Mouse (Mus musculus) heart, embryonic 15.5 days (tissue): ENCODE data around the gene Syt7. TPM values are rescaled to one million over a fixed set of nuclear protein-coding genes. Genes with fewer than 3 reads are reported as not detected.

ENCODE experiments used
- ATAC-seq: fragments of 200-750 bp; cut with Nextera tagmentation; replicated peaks from 2 replicates; pipeline ENCODE4 v1.8.0; 2017; ENCODE audit warnings: low read depth, moderate TSS enrichment; ENCODE audit not compliant: insufficient number of reproducible peaks, insufficient read depth, low FRiP score
- H3K27ac ChIP-seq: fragments of 300-500 bp; sonication (generic); 2 replicates; pipeline ENCODE4 v1.5.1; 2015; ENCODE audit warnings: mild to moderate bottlenecking, inconsistent platforms
- H3K27me3 ChIP-seq: fragments of 300-500 bp; sonication (generic); 2 replicates; pipeline ENCODE4 v1.6.1; 2015; ENCODE audit warnings: inconsistent platforms
- H3K36me3 ChIP-seq: fragments of 300-500 bp; sonication (generic); 2 replicates; pipeline ENCODE4 v1.6.1; 2015; ENCODE audit warnings: mild to moderate bottlenecking, inconsistent platforms
- H3K4me1 ChIP-seq: fragments of 300-500 bp; sonication (generic); replicated peaks from 2 replicates; pipeline ENCODE4 v1.6.1; 2015; ENCODE audit warnings: inconsistent platforms
- H3K4me2 ChIP-seq: fragments of 300-500 bp; sonication (generic); 2 replicates; pipeline ENCODE4 v1.6.1; 2015; ENCODE audit warnings: inconsistent platforms, mild to moderate bottlenecking, moderate library complexity
- H3K4me3 ChIP-seq: fragments of 300-500 bp; sonication (generic); 2 replicates; pipeline ENCODE4 v1.5.1; 2015; ENCODE audit warnings: mild to moderate bottlenecking, inconsistent platforms
- H3K9ac ChIP-seq: fragments of 300-500 bp; sonication (generic); 2 replicates; pipeline ENCODE4 v1.6.1; 2015; ENCODE audit warnings: mild to moderate bottlenecking, inconsistent platforms
- H3K9me3 ChIP-seq: fragments of 300-500 bp; sonication (generic); replicated peaks from 2 replicates; pipeline ENCODE4 v1.6.1; 2016; ENCODE audit warnings: inconsistent platforms
- WGBS: fragments of 180-500 bp; shearing (Covaris S2); methylation state at CpG from one replicate; pipeline ENCODE4 v1.1.7; 2015; ENCODE audit warnings: mixed read lengths; 5-methylcytosine and 5-hydroxymethylcytosine counted together
- polyA plus RNA-seq: library from polyadenylated mRNA; unstranded; fragments of >200 nt; fragmentation: Nextera tagmentation; extraction: Ambion mirVana; gene quantifications from 2 replicates; pipeline ENCODE4 v1.2.1, GENCODE M21; 2015

Gene Syt7
- polyA plus RNA-seq, 1 experiment from 2014 or later: 0.48 TPM

DNA sequence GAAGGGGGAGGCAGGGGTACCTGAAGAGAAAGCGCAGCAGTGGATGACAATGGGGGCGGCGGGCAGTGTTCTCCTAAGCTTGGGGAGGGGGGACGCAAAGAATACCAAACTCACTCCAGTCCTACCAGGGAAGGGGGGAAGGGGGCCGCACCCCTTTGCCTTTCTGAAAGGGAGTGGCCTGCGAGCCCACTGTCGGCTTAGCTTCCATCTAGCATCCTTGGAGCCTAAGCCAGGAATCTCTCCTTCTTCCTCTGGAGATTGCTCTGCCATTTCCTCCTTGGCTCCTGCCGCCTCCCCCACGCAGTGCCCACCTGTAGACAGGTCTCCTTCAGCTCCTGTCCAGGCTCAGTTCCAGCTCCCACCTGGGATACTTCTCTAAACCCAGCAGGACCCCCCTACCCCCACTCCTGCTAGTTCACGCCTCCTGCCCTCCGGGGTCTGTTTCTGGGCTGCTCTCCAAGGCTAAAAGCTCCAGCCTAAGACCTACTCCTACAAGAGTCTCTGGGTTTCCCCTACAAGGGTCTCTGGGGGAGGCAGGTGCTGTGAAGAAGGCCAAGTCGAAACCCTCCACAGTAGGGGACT is 1.3 kb downstream of the Syt7 start:
- peaks cover 59% of the 10 kb centered on the region for H3K27me3 ChIP-seq
- 17% methylated on average over 12 of the region's 12 CpGs for WGBS
- H3K27ac ChIP-seq: no peak overlapping the region
- no peak for ATAC-seq
- no peak overlapping the region for H3K9ac ChIP-seq
- peak overlapping the region; percentile 96 for H3K4me2 ChIP-seq
- H3K9me3 ChIP-seq: no peaks in the 10 kb centered on the region
- H3K36me3 ChIP-seq: no peaks in the 10 kb centered on the region
- H3K4me3 ChIP-seq: peak overlapping the region; percentile 65
- H3K4me1 ChIP-seq: peaks cover 23% of the 10 kb centered on the region

DNA sequence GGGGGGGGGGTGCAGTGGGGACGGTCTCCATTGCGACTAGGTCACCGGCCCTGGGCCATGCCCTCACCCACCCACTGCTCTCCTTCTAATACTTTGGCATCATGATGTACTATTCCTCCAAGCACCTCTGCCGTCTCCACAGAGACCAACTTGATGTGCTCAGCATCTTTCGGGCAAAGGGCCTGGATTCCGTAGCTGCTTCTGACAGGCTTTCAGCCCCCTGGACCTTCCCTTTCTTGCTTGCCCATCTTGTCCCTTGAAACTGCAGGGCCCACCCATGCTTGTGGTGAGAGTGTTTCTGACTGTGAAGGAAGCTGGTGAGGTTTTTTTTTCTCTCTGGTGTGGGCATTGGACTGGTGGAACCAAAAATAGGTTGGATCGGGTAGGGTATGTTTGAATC is 2.1 kb downstream of the Syt7 start:
- Histone ChIP-seq H3K27ac (no peak overlapping the region), H3K9me3 (no peaks in the 10 kb centered on the region), H3K4me2 (no peak overlapping the region), H3K4me3 (no peak overlapping the region), H3K9ac (no peak overlapping the region), H3K4me1 (peaks cover 23% of the 10 kb centered on the region), H3K36me3 (no peaks in the 10 kb centered on the region), H3K27me3 (peaks cover 53% of the 10 kb centered on the region)
- 76% methylated on average over 7 of the region's 7 CpGs for WGBS
- no peak for ATAC-seq

GRCm38 (mm10) chr19:10391995-10392394 is 3.1 kb downstream of the Syt7 start:
- H3K4me3 ChIP-seq: no peak overlapping the region
- H3K27me3 ChIP-seq: peaks cover 47% of the 10 kb centered on the region
- no peak overlapping the region for H3K4me2 ChIP-seq
- H3K36me3 ChIP-seq: no peaks in the 10 kb centered on the region
- peaks cover 23% of the 10 kb centered on the region for H3K4me1 ChIP-seq
- ATAC-seq: peak; percentile 40; the same call in 1 of the 2 replicates
- H3K27ac ChIP-seq: no peak overlapping the region
- no peaks in the 10 kb centered on the region for H3K9me3 ChIP-seq
- H3K9ac ChIP-seq: no peak overlapping the region
- WGBS: 24% methylated on average over 3 of the region's 3 CpGs

GRCm38 (mm10) chr19:10393471-10393870 is 4.6 kb downstream of the Syt7 start:
- no peak overlapping the region for H3K4me2 ChIP-seq
- no peak overlapping the region for H3K27ac ChIP-seq
- H3K4me1 ChIP-seq: peaks cover 25% of the 10 kb centered on the region
- no peak overlapping the region for H3K4me3 ChIP-seq
- no peak for ATAC-seq
- H3K36me3 ChIP-seq: no peaks in the 10 kb centered on the region
- 90% methylated on average over 6 of the region's 6 CpGs for WGBS
- H3K9me3 ChIP-seq: no peaks in the 10 kb centered on the region
- H3K27me3 ChIP-seq: peaks cover 36% of the 10 kb centered on the region
- H3K9ac ChIP-seq: no peak overlapping the region

DNA sequence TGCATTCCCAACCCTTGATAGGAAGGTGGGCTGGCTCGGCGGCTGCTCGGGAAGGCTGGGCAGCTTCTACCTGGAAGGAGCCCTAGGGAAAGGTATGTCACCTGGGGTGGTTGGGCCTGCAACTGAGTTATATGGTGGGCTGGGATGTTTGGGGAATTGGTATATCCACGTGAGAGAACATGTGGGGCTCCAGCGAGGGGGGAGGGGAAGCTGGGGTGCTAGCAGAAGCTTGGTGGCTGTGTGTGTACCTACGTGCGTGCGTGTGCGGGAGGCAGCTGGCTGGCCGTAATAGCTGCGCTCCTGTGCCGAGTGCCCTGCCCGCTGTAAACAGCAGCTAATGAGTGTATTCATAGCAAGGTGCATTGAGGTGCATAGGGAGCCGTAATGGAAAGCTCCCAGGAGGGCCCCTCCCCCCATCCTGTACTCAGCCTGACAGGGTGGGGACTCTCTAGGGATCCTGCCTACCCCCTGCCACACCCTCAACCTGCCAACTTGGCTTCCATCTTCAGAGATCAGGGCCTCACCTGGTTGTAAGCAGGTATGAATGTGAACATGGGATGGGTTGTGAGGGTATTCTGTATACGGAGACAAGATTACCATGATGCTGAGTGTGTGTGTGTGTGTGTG is 5.1 kb downstream of the Syt7 start:
- Histone ChIP-seq H3K4me3 (no peak overlapping the region), H3K27ac (no peak overlapping the region), H3K9me3 (no peaks in the 10 kb centered on the region), H3K9ac (no peak overlapping the region), H3K36me3 (no peaks in the 10 kb centered on the region), H3K4me2 (no peak overlapping the region), H3K4me1 (peaks cover 23% of the 10 kb centered on the region), H3K27me3 (peaks cover 36% of the 10 kb centered on the region)
- WGBS: 76% methylated on average over 15 of the region's 15 CpGs
- no peak for ATAC-seq

DNA sequence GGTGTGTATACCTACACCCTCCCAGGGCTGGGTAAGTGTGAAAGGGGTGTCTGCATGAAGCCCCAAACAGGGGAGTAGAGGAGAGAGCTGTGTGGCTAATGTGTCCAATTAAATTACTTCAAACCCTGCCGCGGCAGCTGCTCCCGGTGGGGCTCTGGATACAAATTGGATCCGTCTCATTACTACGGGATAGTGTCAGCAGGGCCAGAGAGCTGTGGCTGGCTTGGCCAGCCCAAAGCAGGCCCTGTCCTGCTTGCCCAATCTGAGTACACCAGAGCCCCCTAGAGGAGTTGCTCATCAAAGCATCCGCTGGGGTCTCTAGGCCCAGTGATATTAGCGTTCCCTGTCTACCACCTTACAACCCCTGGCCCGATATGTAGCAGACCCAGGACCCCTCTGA is 6.3 kb downstream of the Syt7 start:
- no peaks in the 10 kb centered on the region for H3K9me3 ChIP-seq
- ATAC-seq: no peak

DNA sequence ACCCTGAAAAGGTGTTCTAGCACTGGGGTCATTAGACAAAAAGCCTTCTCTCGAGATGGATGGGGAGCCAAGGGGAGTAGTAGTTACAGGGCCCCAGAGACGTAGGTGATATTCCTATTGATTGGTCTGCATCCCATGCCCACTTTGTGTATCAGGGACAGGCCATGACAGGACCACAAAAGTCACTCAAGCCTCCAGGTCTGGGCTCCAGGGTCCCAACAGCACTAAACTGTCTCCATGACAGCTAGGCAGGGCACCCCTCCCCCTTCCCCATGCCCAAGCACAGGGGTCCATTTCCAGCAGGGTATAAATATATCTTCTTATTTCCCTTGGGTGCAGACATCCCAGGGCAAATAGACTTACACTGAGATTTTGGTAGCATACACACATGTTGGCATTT is 8.1 kb downstream of the Syt7 start:
- H3K4me2 ChIP-seq: no peak overlapping the region
- no peaks in the 10 kb centered on the region for H3K9me3 ChIP-seq
- no peak overlapping the region for H3K9ac ChIP-seq
- H3K4me3 ChIP-seq: no peak overlapping the region
- H3K27ac ChIP-seq: no peak overlapping the region
- H3K27me3 ChIP-seq: peaks cover 11% of the 10 kb centered on the region
- H3K4me1 ChIP-seq: peaks cover 10% of the 10 kb centered on the region
- H3K36me3 ChIP-seq: no peaks in the 10 kb centered on the region
- ATAC-seq: no peak
- 68% methylated on average over 2 of the region's 2 CpGs for WGBS

More for the DNA sequence above, 6.3 kb downstream of the Syt7 start:
- Histone ChIP-seq H3K4me3 (no peak overlapping the region), H3K9ac (no peak overlapping the region), H3K27me3 (peaks cover 24% of the 10 kb centered on the region), H3K36me3 (no peaks in the 10 kb centered on the region), H3K27ac (no peak overlapping the region), H3K4me2 (no peak overlapping the region), H3K4me1 (peaks cover 13% of the 10 kb centered on the region)
- 33% methylated on average over 8 of the region's 8 CpGs for WGBS

DNA sequence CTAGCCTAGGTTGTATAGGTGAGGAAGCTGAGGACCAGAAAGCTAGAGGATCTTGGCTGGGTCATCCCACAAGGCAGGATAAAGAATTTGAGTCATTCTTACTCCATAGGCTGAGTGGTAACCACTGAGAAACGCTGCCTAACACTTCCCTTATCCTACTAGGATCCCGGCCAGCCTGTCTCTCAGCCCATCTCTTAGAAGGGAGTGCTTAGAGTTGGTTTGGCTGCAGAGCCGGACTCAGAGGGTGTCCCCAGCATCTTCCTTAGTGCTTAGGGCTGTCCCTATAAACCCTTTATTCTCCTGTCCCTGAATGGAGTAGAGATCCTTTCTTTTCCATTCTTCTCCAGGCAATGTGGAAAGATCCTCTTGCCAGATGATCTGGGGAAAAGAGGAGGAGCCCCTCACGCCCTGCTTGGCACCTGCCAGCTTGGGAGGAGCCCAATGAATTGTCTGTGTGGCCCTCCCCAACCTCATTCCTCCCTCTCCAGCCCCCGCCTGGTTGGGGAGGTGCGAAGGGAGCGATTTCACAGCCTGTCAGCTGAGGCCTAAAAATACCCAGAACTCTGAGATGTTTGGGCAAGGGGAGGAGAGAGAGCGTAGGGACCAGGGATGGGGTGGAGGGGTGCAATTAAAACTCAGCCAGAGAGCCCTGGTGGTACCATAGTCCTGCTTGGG is 8.7 kb downstream of the Syt7 start:
- WGBS: 21% methylated on average over 8 of the region's 8 CpGs
- no peak overlapping the region for H3K4me3 ChIP-seq
- no peaks in the 10 kb centered on the region for H3K9me3 ChIP-seq
- no peak overlapping the region for H3K27ac ChIP-seq
- H3K9ac ChIP-seq: no peak overlapping the region
- ATAC-seq: no peak
- no peak overlapping the region for H3K4me2 ChIP-seq
- H3K27me3 ChIP-seq: peaks cover 11% of the 10 kb centered on the region
- peaks cover 10% of the 10 kb centered on the region for H3K4me1 ChIP-seq
- no peaks in the 10 kb centered on the region for H3K36me3 ChIP-seq

DNA sequence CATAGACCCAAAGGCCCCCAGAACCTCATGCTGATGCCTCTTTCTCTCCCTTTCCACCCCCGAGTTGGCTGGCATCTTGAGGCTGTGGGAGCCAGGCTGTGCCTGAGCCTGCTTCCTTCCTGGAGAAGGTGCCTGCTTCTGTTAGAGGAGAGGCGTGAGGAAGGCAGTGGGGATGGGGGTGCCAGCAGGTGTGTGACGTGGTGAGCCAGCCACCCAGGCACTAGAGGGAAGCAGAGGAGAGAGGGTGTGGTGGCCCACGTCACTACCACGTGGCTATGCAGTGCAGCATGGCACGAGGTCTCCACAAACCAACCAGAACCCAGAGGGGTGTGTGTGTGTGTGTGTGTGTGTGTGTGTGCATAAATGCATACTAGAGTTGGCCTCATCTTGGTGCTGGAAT is 9.4 kb downstream of the Syt7 start:
- H3K4me2 ChIP-seq: no peak overlapping the region
- no peak for ATAC-seq
- H3K36me3 ChIP-seq: no peaks in the 10 kb centered on the region
- peaks cover 10% of the 10 kb centered on the region for H3K4me1 ChIP-seq
- no peaks in the 10 kb centered on the region for H3K9me3 ChIP-seq
- no peak overlapping the region for H3K4me3 ChIP-seq
- H3K9ac ChIP-seq: no peak overlapping the region
- H3K27ac ChIP-seq: no peak overlapping the region
- 55% methylated on average over 6 of the region's 6 CpGs for WGBS
- peaks cover 11% of the 10 kb centered on the region for H3K27me3 ChIP-seq

DNA sequence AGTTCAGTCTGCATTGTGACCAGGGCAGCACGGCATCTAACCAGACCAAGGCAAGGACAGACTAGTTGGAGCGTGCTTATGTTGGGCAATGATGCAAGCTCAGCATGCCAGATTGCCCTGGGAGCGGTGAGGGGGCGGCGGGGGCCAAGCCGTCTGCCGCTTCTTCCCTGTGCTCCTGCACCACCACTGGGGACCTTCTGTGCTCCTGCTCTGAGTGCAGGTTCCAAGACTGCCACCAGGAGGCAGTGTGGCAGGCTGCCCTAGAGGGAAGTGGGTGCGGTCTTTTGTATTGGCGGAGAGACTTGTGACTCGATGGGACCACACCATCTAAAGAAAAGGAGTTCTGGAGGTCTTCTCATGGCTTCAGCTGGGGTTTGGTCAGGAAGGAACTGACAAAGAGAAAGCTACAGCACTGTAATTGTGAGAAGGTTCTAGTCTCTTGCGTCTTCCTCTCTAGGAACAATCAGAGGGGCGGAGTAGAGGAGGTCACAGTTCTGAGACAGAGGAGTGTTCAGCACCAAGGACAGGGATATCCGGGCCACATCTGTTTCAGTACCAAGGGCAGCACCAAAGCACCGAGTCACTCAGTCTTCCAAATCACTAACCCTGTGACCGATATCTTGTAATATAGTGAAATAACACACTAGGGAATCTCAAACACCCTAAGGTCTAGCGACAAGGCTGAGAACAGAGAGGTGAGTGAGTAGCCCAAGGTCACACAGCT is 14.0 kb downstream of the Syt7 start:
- peaks cover 31% of the 10 kb centered on the region for H3K27me3 ChIP-seq
- H3K4me2 ChIP-seq: no peak overlapping the region
- no peaks in the 10 kb centered on the region for H3K36me3 ChIP-seq
- 0 out of 2 replicates have a peak, but pooled peaks have one; percentile 25 for ATAC-seq
- 20% methylated on average over 16 of the region's 16 CpGs for WGBS
- no peak overlapping the region for H3K4me3 ChIP-seq
- H3K4me1 ChIP-seq: peaks cover 5% of the 10 kb centered on the region
- no peaks in the 10 kb centered on the region for H3K9me3 ChIP-seq
- no peak overlapping the region for H3K9ac ChIP-seq
- no peak overlapping the region for H3K27ac ChIP-seq

- ATAC-seq: no peak
- Histone ChIP-seq H3K27me3 (peaks cover 31% of the 10 kb centered on the region), H3K4me2 (no peak overlapping the region), H3K27ac (no peak overlapping the region), H3K36me3 (no peaks in the 10 kb centered on the region), H3K4me1 (no peaks in the 10 kb centered on the region), H3K9me3 (no peaks in the 10 kb centered on the region), H3K4me3 (no peak overlapping the region), H3K9ac (no peak overlapping the region)
- 77% methylated on average over 10 of the region's 10 CpGs for WGBS
Measured at GRCm38 (mm10) chr19:10403593-10404380, 14.9 kb downstream of the Syt7 start.
